ENCODE assay signal across 10 mouse cellular contexts in genomic region chr9:32146257-32146996, GRCm38 (mm10). TPM values are rescaled to one million over a fixed set of nuclear protein-coding genes. Genes with fewer than 3 reads are reported as not detected.
DNase-seq lines count a peak whose midpoint lies in the region; ATAC-seq and TF ChIP-seq lines count a peak whose summit lies in the region.
"Had no signal": no experiment of that assay in that cellular context is flagged by ENCODE, and none has a peak within 500 bp of the region (broad histone marks: within the 10 kb centered on the region; RNA-seq: fewer than 3 reads in every experiment).

No protein-coding gene starts in this region.

- H3K27me3 ChIP-seq in forebrain, embryonic 14.5 days (replicated peaks; ENCODE audit: control insufficient read depth, insufficient read depth, low read length), result no peaks in the 10 kb centered on the region
- no peaks in the 10 kb centered on the region for H3K27me3 ChIP-seq in forebrain, embryonic 10.5 days (ENCODE audit: poor library complexity, severe bottlenecking)
- H3K27me3 ChIP-seq in lung, postnatal 0 days (replicated peaks; ENCODE audit: insufficient read depth, low read length), result no peaks in the 10 kb centered on the region
- no peaks in the 10 kb centered on the region for H3K27me3 ChIP-seq in heart, embryonic 14.5 days (ENCODE audit: control insufficient read depth, insufficient read depth, low read length)
- H3K27me3 ChIP-seq in splenic B cell, adult 2 months (ENCODE audit: control insufficient read depth, insufficient read depth, low read length, poor library complexity, severe bottlenecking), result no peaks in the 10 kb centered on the region
- no peaks in the 10 kb centered on the region for H3K27me3 ChIP-seq in hindbrain, embryonic 16.5 days (replicated peaks; ENCODE audit: control insufficient read depth, insufficient read depth, low read length)
- H3K27me3 ChIP-seq: midbrain, embryonic 12.5 days had no signal

- no peak overlapping the region for H3K4me2 ChIP-seq in forebrain, embryonic 14.5 days (ENCODE audit: low read length)
- H3K4me2 ChIP-seq in lung, postnatal 0 days (replicated peaks; ENCODE audit: low read depth, low read length), result no peak overlapping the region
- peak overlapping the region; percentile 54 for H3K4me2 ChIP-seq in heart, embryonic 14.5 days (ENCODE audit: low read length)
- no peak overlapping the region for H3K4me2 ChIP-seq in hindbrain, embryonic 16.5 days (ENCODE audit: low read length)
- H3K4me2 ChIP-seq: hindbrain, embryonic 14.5 days; midbrain, embryonic 12.5 days had no signal

- no peaks in the 10 kb centered on the region for H3K9me3 ChIP-seq in forebrain, embryonic 14.5 days (replicated peaks; ENCODE audit: control insufficient read depth, low read length)
- no peaks in the 10 kb centered on the region for H3K9me3 ChIP-seq in forebrain, embryonic 10.5 days
- H3K9me3 ChIP-seq in lung, postnatal 0 days (ENCODE audit: low read length), result no peaks in the 10 kb centered on the region
- no peaks in the 10 kb centered on the region for H3K9me3 ChIP-seq in heart, embryonic 14.5 days (ENCODE audit: control insufficient read depth, low read length)
- no peaks in the 10 kb centered on the region for H3K9me3 ChIP-seq in hindbrain, embryonic 16.5 days (ENCODE audit: control insufficient read depth, low read length)
- H3K9me3 ChIP-seq: midbrain, embryonic 12.5 days had no signal

- no peaks in the 10 kb centered on the region for H3K36me3 ChIP-seq in forebrain, embryonic 14.5 days (ENCODE audit: control insufficient read depth, insufficient read depth, low read length)
- H3K36me3 ChIP-seq in forebrain, embryonic 10.5 days (replicated peaks), result no peaks in the 10 kb centered on the region
- no peaks in the 10 kb centered on the region for H3K36me3 ChIP-seq in lung, postnatal 0 days (ENCODE audit: insufficient read depth, low read length)
- H3K36me3 ChIP-seq in heart, embryonic 14.5 days (ENCODE audit: control insufficient read depth, insufficient read depth, low read length), result no peaks in the 10 kb centered on the region
- H3K36me3 ChIP-seq in splenic B cell, adult 2 months (ENCODE audit: control insufficient read depth, insufficient read depth, low read length, poor library complexity, severe bottlenecking), result no peaks in the 10 kb centered on the region
- H3K36me3 ChIP-seq in hindbrain, embryonic 16.5 days (ENCODE audit: control insufficient read depth, insufficient read depth, low read length), result no peaks in the 10 kb centered on the region
- H3K36me3 ChIP-seq: midbrain, embryonic 12.5 days had no signal

- DNase-seq in forebrain, embryonic 14.5 days (ENCODE audit: low spot score), result peak; percentile 27
- no peak for DNase-seq in forebrain, embryonic 10.5 days (ENCODE audit: extremely low spot score, low spot score)
- no peak for DNase-seq in lung, postnatal 0 days (ENCODE audit: low spot score)
- DNase-seq in lung, postnatal 14 days, result no peak
- DNase-seq in splenic B cell, adult 2 months (ENCODE audit: low read depth, low spot score), result peak; percentile 58
- DNase-seq in urinary bladder, postnatal 10 days (ENCODE audit: low spot score), result no peak

- TF ChIP-seq EP300 in lung, postnatal 0 days (IDR thresholded peaks at IDR 0.05), result no peak

- H3K4me3 ChIP-seq in forebrain, embryonic 14.5 days (ENCODE audit: low read depth, low read length), result no peak overlapping the region
- H3K4me3 ChIP-seq in forebrain, embryonic 10.5 days, result no peak overlapping the region
- no peak overlapping the region for H3K4me3 ChIP-seq in lung, postnatal 0 days (ENCODE audit: low read depth, low read length)
- 0 out of 4 replicates have a peak overlapping the region, but pooled peaks of 1 of the 2 experiments have one; percentile 10 for H3K4me3 ChIP-seq in heart, embryonic 14.5 days (ENCODE audit: control insufficient read depth in 1 of 2, insufficient read depth in 1 of 2, low read depth in 1 of 2, low read length in 2 of 2)
- H3K4me3 ChIP-seq in hindbrain, embryonic 16.5 days (ENCODE audit: low read length), result no peak overlapping the region
- H3K4me3 ChIP-seq: midbrain, embryonic 12.5 days had no signal

- H3K27ac ChIP-seq in forebrain, embryonic 14.5 days (ENCODE audit: low read depth, low read length), result no peak overlapping the region
- no peak overlapping the region for H3K27ac ChIP-seq in forebrain, embryonic 10.5 days
- no peak overlapping the region for H3K27ac ChIP-seq in lung, postnatal 0 days (ENCODE audit: low read length)
- peak overlapping the region; percentile 83 to 87 for H3K27ac ChIP-seq in heart, embryonic 14.5 days (replicated peaks in 1 of 2; ENCODE audit: control insufficient read depth in 1 of 2, insufficient read depth in 1 of 2, low read depth in 2 of 2, low read length in 2 of 2)
- no peak overlapping the region for H3K27ac ChIP-seq in hindbrain, embryonic 16.5 days (ENCODE audit: low read depth, low read length)
- H3K27ac ChIP-seq: hindbrain, embryonic 14.5 days; midbrain, embryonic 12.5 days had no signal

- no peaks in the 10 kb centered on the region for H3K4me1 ChIP-seq in forebrain, embryonic 14.5 days (ENCODE audit: control insufficient read depth, insufficient read depth, low read length)
- H3K4me1 ChIP-seq in forebrain, embryonic 10.5 days, result no peaks in the 10 kb centered on the region
- H3K4me1 ChIP-seq in lung, postnatal 0 days (ENCODE audit: insufficient read depth, low read depth, low read length), result no peaks in the 10 kb centered on the region; the same call in 1 of the 2 replicates
- peaks cover 12 to 29% of the 10 kb centered on the region in 2 experiments for H3K4me1 ChIP-seq in heart, embryonic 14.5 days (ENCODE audit: control insufficient read depth in 2 of 2, insufficient read depth in 2 of 2, low read length in 2 of 2)
- H3K4me1 ChIP-seq in hindbrain, embryonic 16.5 days (ENCODE audit: control insufficient read depth, insufficient read depth, low read depth, low read length), result peaks cover 3% of the 10 kb centered on the region

- no peak overlapping the region for H3K9ac ChIP-seq in forebrain, embryonic 14.5 days (ENCODE audit: low read length)
- no peak overlapping the region for H3K9ac ChIP-seq in lung, postnatal 0 days (replicated peaks; ENCODE audit: low read depth)
- 0 out of 2 replicates have a peak overlapping the region, but pooled peaks have one; percentile 26 for H3K9ac ChIP-seq in heart, embryonic 14.5 days (ENCODE audit: low read length)
- H3K9ac ChIP-seq in hindbrain, embryonic 16.5 days (ENCODE audit: low read depth, low read length), result no peak overlapping the region
- H3K9ac ChIP-seq: hindbrain, embryonic 14.5 days; midbrain, embryonic 12.5 days had no signal

- WGBS in forebrain, embryonic 14.5 days, result 74% methylated on average over 12 of the region's 12 CpGs
- WGBS in forebrain, embryonic 10.5 days, result 81% methylated on average over 12 of the region's 12 CpGs
- WGBS in lung, postnatal 0 days, result 54% methylated on average over 12 of the region's 12 CpGs
- WGBS in heart, embryonic 14.5 days, result 28% methylated on average over 12 of the region's 12 CpGs
- 77% methylated on average over 12 of the region's 12 CpGs for WGBS in hindbrain, embryonic 16.5 days

- no peak for ATAC-seq in forebrain, embryonic 14.5 days
- peak; percentile 37; the same call in 1 of the 2 replicates for ATAC-seq in lung, postnatal 0 days
- ATAC-seq in heart, embryonic 14.5 days (ENCODE audit: insufficient number of reproducible peaks, insufficient read depth, low FRiP score, low read depth), result peak; percentile 50; the same call in 1 of the 2 replicates
- no peak for ATAC-seq in hindbrain, embryonic 16.5 days

- no peak for TF ChIP-seq CTCF in lung, postnatal 0 days (IDR thresholded peaks at IDR 0.05)

RNA-seq across cellular contexts. Expression of gene Arhgap32, which starts 30.5 kb away (rescaled TPM):
- 10.0 and 10.1 TPM in 2 replicates for polyA plus RNA-seq in forebrain, embryonic 14.5 days (2014; fragmentation: Nextera tagmentation; extraction: Ambion mirVana)
- polyA plus RNA-seq in forebrain, embryonic 10.5 days (2016; fragmentation: Nextera tagmentation; extraction: Ambion mirVana), result 3.6 and 4.5 TPM in 2 replicates
- polyA plus RNA-seq in lung, postnatal 0 days (2015; fragmentation: Nextera tagmentation; extraction: Ambion mirVana), result 2.8 and 3.3 TPM in 2 replicates
- 4.0 and 4.1 TPM in 2 replicates for polyA plus RNA-seq in heart, embryonic 14.5 days (2014; fragmentation: Nextera tagmentation; extraction: Ambion mirVana)
- 10.3 and 10.9 TPM in 2 replicates for polyA plus RNA-seq in hindbrain, embryonic 16.5 days (2015; fragmentation: Nextera tagmentation; extraction: Ambion mirVana)

Comparison
In these comparisons a context has a peak if more than half of its experiments do, and no peak if none do; other contexts are left out.
1. DNase-seq: peak in forebrain, embryonic 14.5 days (single experiment) and splenic B cell, adult 2 months (single experiment); none in forebrain, embryonic 10.5 days (single experiment), lung, postnatal 0 days (single experiment), lung, postnatal 14 days (single experiment) and urinary bladder, postnatal 10 days (single experiment).
2. ATAC-seq: peak in lung, postnatal 0 days (single experiment) and heart, embryonic 14.5 days (single experiment); none in forebrain, embryonic 14.5 days (single experiment) and hindbrain, embryonic 16.5 days (single experiment).
3. H3K27ac ChIP-seq: peak in heart, embryonic 14.5 days (2 of 2); none in forebrain, embryonic 14.5 days (single experiment), forebrain, embryonic 10.5 days (single experiment), lung, postnatal 0 days (single experiment) and hindbrain, embryonic 16.5 days (single experiment).